Mouse (Mus musculus) liver, adult 2 months (tissue): ENCODE data around the gene Zfx. TPM values are rescaled to one million over a fixed set of nuclear protein-coding genes. Genes with fewer than 3 reads are reported as not detected.

Source experiments
- DNase-seq: peaks from one replicate; pipeline ENCODE4 v3.0.0-alpha.2; 2011; ENCODE audit warnings: low read depth, low spot score; ENCODE audit errors: extremely low read depth
- H3K27ac ChIP-seq: fragments of 200-500 bp; replicated peaks from 2 replicates; pipeline ENCODE4 v1.5.1; 2012; ENCODE audit warnings: low read depth, mild to moderate bottlenecking, control low read depth, inconsistent platforms, low read length; ENCODE audit not compliant: insufficient read depth
- H3K27me3 ChIP-seq: fragments of 200-500 bp; 2 replicates; pipeline ENCODE4 v1.6.1; 2012; ENCODE audit warnings: mild to moderate bottlenecking, moderate library complexity, low read length, inconsistent platforms; ENCODE audit not compliant: control insufficient read depth, insufficient read depth
- H3K36me3 ChIP-seq: fragments of 200-500 bp; 2 replicates; pipeline ENCODE4 v1.6.1; 2012; ENCODE audit warnings: low read length, inconsistent platforms; ENCODE audit not compliant: control insufficient read depth, insufficient read depth
- H3K4me1 ChIP-seq: fragments of 200-500 bp; 2 replicates; pipeline ENCODE4 v1.6.1; 2011; ENCODE audit warnings: low read length; ENCODE audit not compliant: control insufficient read depth, insufficient read depth
- H3K4me3 ChIP-seq: fragments of 200-500 bp; 2 replicates; pipeline ENCODE4 v1.5.1; 2011; ENCODE audit warnings: low read depth, mild to moderate bottlenecking, control low read depth, low read length, moderate library complexity; ENCODE audit not compliant: insufficient read depth
- H3K79me2 ChIP-seq: fragments of 200-500 bp; 2 replicates; pipeline ENCODE4 v1.6.1; 2012; ENCODE audit warnings: inconsistent platforms, mild to moderate bottlenecking, low read length, moderate library complexity; ENCODE audit not compliant: control insufficient read depth, insufficient read depth
- H3K9ac ChIP-seq: fragments of 200-500 bp; 2 replicates; pipeline ENCODE4 v1.6.1; 2012; ENCODE audit warnings: low read depth, mild to moderate bottlenecking, control low read depth, inconsistent platforms, low read length
- CTCF ChIP-seq: fragments of 200-500 bp; IDR thresholded peaks from 2 replicates; pipeline ENCODE4 v1.5.1; 2011; ENCODE audit warnings: low read depth, low read length, control low read depth
- POLR2A ChIP-seq: fragments of 200-500 bp; IDR thresholded peaks from 2 replicates; pipeline ENCODE4 v1.6.1; 2011; ENCODE audit warnings: low read length, control low read depth; ENCODE audit not compliant: insufficient read depth; ENCODE audit errors: extremely low read depth
- WGBS: fragments of 180-500 bp; shearing (Covaris S2); methylation state at CpG from one replicate; pipeline ENCODE4 v1.1.7; 2018; 5-methylcytosine and 5-hydroxymethylcytosine counted together
- polyA plus RNA-seq: library from polyadenylated mRNA; depleted of rRNA; stranded (reverse); fragments of >200 nt; gene quantifications from 2 replicates; pipeline ENCODE4 v1.2.3, GENCODE M21; 2012
- total RNA-seq: library from RNA; depleted of rRNA; stranded (reverse); fragments of >200 nt; gene quantifications from 2 replicates; pipeline ENCODE4 v1.2.3, GENCODE M21; 2014

The Zfx gene
- total and polyA plus RNA-seq, 2 experiments: 2.1 to 14.4 TPM

DNA sequence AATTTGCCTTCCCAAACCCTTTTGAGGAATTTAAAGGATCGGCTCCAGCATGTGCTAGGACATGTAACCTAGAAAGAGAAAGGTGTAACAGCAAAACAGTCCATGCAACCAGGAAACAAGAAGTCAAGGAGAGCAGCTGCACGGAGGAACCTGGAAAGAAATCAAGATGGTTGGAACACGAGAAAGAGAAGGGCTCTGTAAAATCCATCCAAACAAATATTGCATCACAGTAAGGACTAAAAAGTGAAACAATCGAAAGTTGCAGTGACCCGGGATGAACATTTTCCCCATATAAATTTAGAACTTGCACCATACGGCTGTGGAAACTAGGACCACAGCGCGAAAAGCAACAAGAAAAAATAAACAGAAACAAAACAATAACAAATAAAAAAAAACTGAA is 62.8 kb downstream of the Zfx start:
- Histone ChIP-seq H3K4me3 (no peak overlapping the region), H3K79me2 (no peaks in the 10 kb centered on the region), H3K36me3 (no peaks in the 10 kb centered on the region), H3K27me3 (no peaks in the 10 kb centered on the region), H3K9ac (no peak overlapping the region), H3K27ac (no peak overlapping the region), H3K4me1 (peaks cover 4% of the 10 kb centered on the region; the same call in 1 of the 2 replicates)
- DNase-seq: peak; percentile 51
- TF ChIP-seq CTCF (no peak), POLR2A (no peak)
- WGBS: under 1% methylated on average over 8 of the region's 8 CpGs

DNA sequence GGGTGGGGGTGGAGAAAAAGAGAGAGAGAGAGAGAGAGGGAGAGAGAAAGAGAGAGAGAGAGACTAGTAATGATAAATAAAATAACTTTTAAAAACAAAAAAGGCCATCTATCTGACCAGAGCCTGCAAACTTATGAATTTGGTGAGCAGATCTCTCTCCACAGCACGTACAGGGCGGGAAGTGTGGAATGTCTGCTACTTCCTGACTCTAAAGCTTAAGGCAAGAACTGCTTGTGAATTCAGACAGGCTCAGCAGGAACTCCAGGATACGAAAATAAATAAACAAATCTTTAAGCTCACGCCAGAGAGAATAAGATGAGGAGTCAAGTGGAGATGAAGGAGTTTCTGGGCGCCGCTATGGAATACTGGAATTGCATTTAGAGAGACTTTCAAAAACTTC is 64.8 kb downstream of the Zfx start:
- H3K4me3 ChIP-seq: no peak overlapping the region
- TF ChIP-seq POLR2A: no peak
- no peak for TF ChIP-seq CTCF
- no peak overlapping the region for H3K27ac ChIP-seq
- H3K79me2 ChIP-seq: no peaks in the 10 kb centered on the region
- H3K27me3 ChIP-seq: no peaks in the 10 kb centered on the region
- peaks cover 4% of the 10 kb centered on the region; the same call in 1 of the 2 replicates for H3K4me1 ChIP-seq
- H3K36me3 ChIP-seq: no peaks in the 10 kb centered on the region
- DNase-seq: no peak
- H3K9ac ChIP-seq: no peak overlapping the region
- WGBS: 83% methylated on average over 6 of the region's 6 CpGs

DNA sequence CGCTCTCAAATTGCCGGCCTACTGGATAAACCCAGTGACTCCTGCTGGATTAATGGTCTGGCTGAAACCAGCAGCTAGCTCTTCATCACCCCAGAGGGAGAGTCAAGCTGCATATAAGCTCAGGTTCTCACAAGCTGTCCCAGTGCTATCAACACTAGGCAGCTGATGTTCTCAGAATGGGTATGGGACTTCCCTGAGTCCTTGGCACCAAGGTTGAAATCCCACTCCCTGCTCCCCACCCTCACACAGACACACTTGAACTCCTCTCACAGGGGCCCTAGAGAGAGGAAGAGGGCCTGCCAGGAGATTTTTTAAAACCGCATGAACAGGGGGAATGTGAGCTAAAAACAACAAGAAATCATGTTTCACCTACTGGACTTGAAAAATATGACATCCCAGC is 74.5 kb downstream of the Zfx start:
- WGBS: 82% methylated on average over 3 of the region's 3 CpGs
- TF ChIP-seq POLR2A (no peak), CTCF (no peak)
- no peaks in the 10 kb centered on the region for H3K4me1 ChIP-seq
- no peak overlapping the region for H3K27ac ChIP-seq
- no peaks in the 10 kb centered on the region for H3K79me2 ChIP-seq
- no peak overlapping the region for H3K9ac ChIP-seq
- H3K27me3 ChIP-seq: no peaks in the 10 kb centered on the region
- no peaks in the 10 kb centered on the region for H3K36me3 ChIP-seq
- no peak overlapping the region for H3K4me3 ChIP-seq
- DNase-seq: no peak

DNA sequence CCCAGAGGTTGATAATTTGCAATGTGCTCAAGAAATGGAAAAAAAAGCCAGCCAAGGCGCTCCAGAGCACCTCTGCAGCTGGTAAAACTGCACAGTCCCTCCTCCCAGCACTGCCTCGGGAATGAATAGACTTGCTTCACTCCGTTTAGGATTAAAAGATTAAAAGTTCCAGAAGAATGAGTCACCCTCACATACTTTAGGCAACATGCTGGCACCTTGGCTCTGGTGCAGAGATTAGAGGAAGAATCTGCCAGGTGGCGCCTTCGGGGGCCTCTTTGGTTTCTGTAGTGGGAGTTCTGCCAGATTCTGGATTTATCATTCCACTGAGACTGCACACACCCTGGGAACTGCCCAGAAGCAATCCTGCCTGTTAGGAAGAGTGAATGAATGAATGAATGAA is 75.5 kb downstream of the Zfx start:
- Histone ChIP-seq H3K4me1 (no peaks in the 10 kb centered on the region), H3K36me3 (no peaks in the 10 kb centered on the region), H3K27me3 (no peaks in the 10 kb centered on the region), H3K9ac (no peak overlapping the region), H3K27ac (no peak overlapping the region), H3K4me3 (no peak overlapping the region), H3K79me2 (no peaks in the 10 kb centered on the region)
- TF ChIP-seq CTCF: no peak
- no peak for TF ChIP-seq POLR2A
- 67% methylated on average over 5 of the region's 5 CpGs for WGBS
- DNase-seq: no peak

DNA sequence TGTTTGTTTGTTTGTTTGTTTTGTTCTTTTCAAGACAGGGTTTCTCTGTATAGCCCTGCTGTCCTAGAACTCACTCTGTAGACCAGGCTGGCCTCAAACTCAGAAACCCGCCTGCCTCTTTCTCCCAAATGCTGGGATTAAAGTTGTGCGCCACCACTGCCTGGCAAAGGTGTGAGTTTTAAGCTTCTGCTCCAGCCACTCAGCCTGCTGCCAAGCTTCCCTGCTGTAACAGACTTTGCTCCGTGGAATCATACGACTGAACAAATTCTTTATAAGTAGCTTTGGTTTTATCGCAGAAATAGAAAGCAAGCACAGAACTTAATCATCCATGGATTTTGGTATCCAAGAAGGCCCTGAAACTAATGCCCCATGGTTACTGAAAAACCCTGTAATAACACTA is 76.1 kb downstream of the Zfx start:
- no peaks in the 10 kb centered on the region for H3K79me2 ChIP-seq
- WGBS: 65% methylated on average over 5 of the region's 5 CpGs
- TF ChIP-seq CTCF (no peak), POLR2A (no peak)

DNA sequence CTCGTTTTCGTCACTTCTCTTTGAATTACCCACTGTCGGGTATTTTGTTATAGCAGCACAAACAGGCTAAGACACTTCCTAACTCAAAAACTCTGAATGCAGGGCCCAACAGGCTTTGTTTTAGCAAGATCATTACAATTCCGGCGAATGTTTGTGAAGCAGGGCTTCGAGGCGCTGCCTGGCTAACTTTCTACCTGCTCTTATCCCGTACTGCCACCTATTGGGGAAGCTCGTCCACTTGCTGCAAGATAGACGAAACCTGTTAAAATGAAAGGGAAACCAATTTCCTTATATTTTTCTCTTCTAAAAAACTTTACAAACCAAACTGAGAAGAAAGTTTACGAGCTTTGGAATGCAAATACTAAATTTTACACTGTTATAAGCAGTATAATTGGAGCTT is 90.6 kb downstream of the Zfx start:
- peak; percentile 63 for DNase-seq
- 2% methylated on average over 11 of the region's 11 CpGs for WGBS
- Histone ChIP-seq H3K4me1 (no peaks in the 10 kb centered on the region), H3K79me2 (no peaks in the 10 kb centered on the region), H3K27me3 (no peaks in the 10 kb centered on the region), H3K27ac (no peak overlapping the region), H3K4me3 (peak overlapping the region; percentile 16; the same call in 1 of the 2 replicates), H3K36me3 (no peaks in the 10 kb centered on the region), H3K9ac (no peak overlapping the region)
- TF ChIP-seq CTCF (peak; percentile 56), POLR2A (no peak)

More for the DNA sequence above, 76.1 kb downstream of the Zfx start:
- DNase-seq: peak; percentile 6
- Histone ChIP-seq H3K9ac (no peak overlapping the region), H3K4me1 (no peaks in the 10 kb centered on the region), H3K4me3 (no peak overlapping the region), H3K36me3 (no peaks in the 10 kb centered on the region), H3K27ac (no peak overlapping the region), H3K27me3 (no peaks in the 10 kb centered on the region)
